Mouse (Mus musculus): ENCODE measurements at regions not wholly inside any gene's neighbourhood (a gene's known extent, or its start where the extent isn't known, plus 50 kb on each side); places are given as distances from the start of the nearest gene placed in this dataset.
"Not testable (repeated sequence)": the region's sequence is repeated elsewhere in the genome, so short reads cannot be mapped to it uniquely, and the experiment has no call there.

- no peak for ATAC-seq (ENCODE audit: borderline replicate concordance, extremely low read depth, low FRiP score, low TSS enrichment)
- no peak overlapping the region for H3K9ac ChIP-seq
- no peak overlapping the region for H3K27ac ChIP-seq
- H3K9me3 ChIP-seq: no peaks in the 10 kb centered on the region
- H3K4me1 ChIP-seq: no peaks in the 10 kb centered on the region
- no peaks in the 10 kb centered on the region for H3K27me3 ChIP-seq
- no peak overlapping the region for H3K4me2 ChIP-seq
- no peak overlapping the region for H3K4me3 ChIP-seq
- H3K36me3 ChIP-seq: no peaks in the 10 kb centered on the region
Measured at GRCm38 (mm10) chr3:6757562-6757961, 137.3 kb upstream of the 1700008P02Rik start.

DNA sequence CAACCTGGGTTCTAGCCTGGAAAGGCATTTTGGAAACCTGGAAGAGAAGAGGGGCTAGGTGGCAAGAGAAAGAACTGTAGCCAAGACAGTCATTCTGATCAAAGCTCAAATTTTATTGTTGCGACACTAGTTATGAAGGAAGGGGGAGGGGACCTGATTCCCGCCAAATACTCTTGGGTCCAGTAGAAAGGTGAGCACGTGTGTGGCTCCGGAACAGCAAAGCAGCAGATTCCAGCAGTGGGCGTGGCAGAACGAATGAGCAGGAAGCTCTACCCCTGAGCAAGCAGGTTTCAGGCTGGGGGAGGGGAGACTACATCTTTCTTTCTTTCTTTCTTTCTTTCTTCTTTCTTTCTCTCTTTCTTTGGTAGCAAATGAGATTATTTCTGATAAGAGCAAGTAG, 130.5 kb upstream of the 1700008P02Rik start:
- H3K36me3 ChIP-seq; H3K4me2 ChIP-seq; H3K9me3 ChIP-seq; H3K4me1 ChIP-seq; H3K27ac ChIP-seq; H3K4me3 ChIP-seq; H3K9ac ChIP-seq; H3K27me3 ChIP-seq; ATAC-seq (ENCODE audit: borderline replicate concordance, extremely low read depth, low FRiP score, low TSS enrichment): not testable (repeated sequence)
- WGBS: 77% methylated on average over 6 of the region's 6 CpGs

DNA sequence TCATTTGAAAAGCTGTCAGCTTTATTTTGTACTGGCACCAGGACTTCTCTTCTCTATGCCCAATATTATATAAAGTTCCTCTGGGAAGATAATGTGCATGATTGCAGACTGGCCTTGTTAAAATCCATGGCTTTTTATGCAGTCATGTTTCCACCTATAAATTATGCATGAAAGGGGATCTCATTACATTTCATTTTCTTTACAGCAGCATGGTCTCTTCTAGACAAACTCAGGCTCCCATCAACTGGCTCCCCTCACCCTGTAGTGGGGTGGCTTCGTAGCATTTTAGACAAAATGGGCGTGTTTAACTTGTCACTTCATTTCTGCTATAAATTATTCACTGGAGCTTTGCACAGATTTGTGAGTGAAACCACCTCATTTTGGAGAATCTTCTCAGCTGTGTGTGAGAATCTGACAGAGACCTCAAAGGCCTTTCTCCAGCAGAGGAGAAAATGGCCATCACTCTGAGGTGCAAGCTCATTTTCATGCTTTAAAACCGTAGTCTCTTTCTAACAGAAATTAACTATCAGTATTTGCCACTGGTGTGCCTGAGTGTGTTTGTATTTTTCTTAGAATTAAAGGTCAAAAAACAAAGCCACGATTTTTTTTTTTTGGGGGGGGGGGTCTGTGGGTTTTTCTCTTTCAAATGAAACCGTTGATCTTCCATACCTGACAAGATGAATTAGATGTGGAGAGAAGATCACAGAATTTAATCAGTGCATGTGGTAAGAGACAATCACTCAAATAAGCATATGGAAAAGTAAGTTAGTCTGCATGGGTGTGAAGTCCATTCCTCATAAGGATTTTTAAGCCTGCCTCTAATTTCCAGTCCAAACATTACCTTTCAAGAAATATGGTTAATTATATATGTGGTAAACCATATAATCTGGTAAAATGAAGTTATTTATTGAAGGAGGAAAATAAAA, 111.4 kb upstream of the 1700008P02Rik start:
- no peak overlapping the region for H3K4me3 ChIP-seq

DNA sequence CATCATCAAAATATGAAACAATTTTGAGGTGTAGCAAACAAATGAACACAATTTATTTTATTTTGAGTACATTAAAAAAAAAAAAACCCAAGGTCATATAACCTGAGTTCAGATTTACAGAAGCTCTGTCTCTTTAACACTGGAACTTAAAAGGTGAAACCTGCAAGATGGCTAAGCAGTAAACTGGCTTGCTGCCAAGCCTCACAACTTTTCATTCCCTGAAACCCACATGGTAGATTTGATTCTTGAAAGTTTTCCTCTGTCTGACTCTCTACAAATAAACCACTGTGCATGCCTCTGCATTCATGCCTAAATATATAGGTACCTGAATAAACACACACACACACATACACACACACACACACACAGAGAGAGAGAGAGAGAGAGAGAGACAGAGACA, 109.8 kb upstream of the 1700008P02Rik start:
- no peaks in the 10 kb centered on the region for H3K27me3 ChIP-seq

More for the DNA sequence above, 111.4 kb upstream of the 1700008P02Rik start:
- Histone ChIP-seq H3K27me3 (no peaks in the 10 kb centered on the region), H3K9ac (no peak overlapping the region), H3K9me3 (no peaks in the 10 kb centered on the region), H3K27ac (no peak overlapping the region), H3K4me2 (no peak overlapping the region), H3K36me3 (no peaks in the 10 kb centered on the region), H3K4me1 (no peaks in the 10 kb centered on the region)
- 53% methylated on average over 5 of the region's 5 CpGs for WGBS
- ATAC-seq (ENCODE audit: borderline replicate concordance, extremely low read depth, low FRiP score, low TSS enrichment): no peak

DNA sequence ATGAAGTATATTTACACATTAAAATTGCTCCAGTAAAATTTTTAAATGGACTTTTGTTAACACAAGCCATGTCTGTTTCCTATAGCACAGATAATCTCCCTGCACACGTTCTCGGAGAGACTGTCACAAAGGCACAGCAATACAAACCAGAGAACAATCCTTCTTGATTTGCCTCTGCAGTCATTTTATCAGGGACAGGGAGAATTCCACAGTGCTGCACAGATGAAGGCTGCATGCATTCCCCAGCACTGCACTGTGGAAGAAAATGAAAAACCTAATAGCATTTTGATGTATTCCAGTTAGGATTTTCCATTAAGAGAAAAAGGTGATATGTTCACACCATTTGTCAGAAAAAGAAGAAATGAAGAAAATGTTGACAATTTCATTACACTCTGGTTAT, 63.4 kb upstream of the 1700008P02Rik start:
- ATAC-seq (ENCODE audit: borderline replicate concordance, extremely low read depth, low FRiP score, low TSS enrichment): no peak
- no peaks in the 10 kb centered on the region for H3K36me3 ChIP-seq
- no peak overlapping the region for H3K27ac ChIP-seq
- H3K4me1 ChIP-seq: no peaks in the 10 kb centered on the region
- H3K9me3 ChIP-seq: no peaks in the 10 kb centered on the region
- no peak overlapping the region for H3K9ac ChIP-seq
- H3K4me2 ChIP-seq: no peak overlapping the region
- no peak overlapping the region for H3K4me3 ChIP-seq
- H3K27me3 ChIP-seq: no peaks in the 10 kb centered on the region
- WGBS: 57% methylated on average over 2 of the region's 2 CpGs

More for the DNA sequence above, 109.8 kb upstream of the 1700008P02Rik start:
- Histone ChIP-seq H3K4me3 (no peak overlapping the region), H3K4me2 (no peak overlapping the region), H3K27ac (no peak overlapping the region), H3K9ac (no peak overlapping the region), H3K36me3 (no peaks in the 10 kb centered on the region), H3K4me1 (no peaks in the 10 kb centered on the region), H3K9me3 (no peaks in the 10 kb centered on the region)
- ATAC-seq (ENCODE audit: borderline replicate concordance, extremely low read depth, low FRiP score, low TSS enrichment): no peak

DNA sequence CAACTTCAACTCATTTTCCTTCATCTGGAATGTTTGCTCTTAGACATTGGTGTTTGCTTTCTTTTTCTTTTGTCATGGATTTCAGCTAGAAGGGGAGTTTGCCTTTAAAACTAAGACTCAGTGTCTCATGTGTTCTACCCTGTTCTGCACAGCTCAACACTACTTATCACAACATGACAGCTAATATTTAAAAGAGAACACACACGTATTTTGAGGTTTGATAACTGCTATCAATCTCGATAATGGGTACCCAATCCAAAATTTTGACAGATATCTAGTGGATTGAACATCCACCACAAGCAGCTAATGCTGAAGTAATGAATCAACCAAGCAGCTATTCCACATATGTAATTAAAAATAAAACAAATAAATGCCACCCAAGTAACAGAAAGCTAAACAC, 61.2 kb upstream of the 1700008P02Rik start:
- Histone ChIP-seq H3K4me2 (no peak overlapping the region), H3K27ac (no peak overlapping the region), H3K9ac (no peak overlapping the region), H3K36me3 (no peaks in the 10 kb centered on the region), H3K4me3 (no peak overlapping the region), H3K4me1 (no peaks in the 10 kb centered on the region), H3K9me3 (no peaks in the 10 kb centered on the region), H3K27me3 (no peaks in the 10 kb centered on the region)
- 59% methylated on average over 2 of the region's 2 CpGs for WGBS
- ATAC-seq (ENCODE audit: borderline replicate concordance, extremely low read depth, low FRiP score, low TSS enrichment): no peak

- Histone ChIP-seq H3K36me3 (no peaks in the 10 kb centered on the region), H3K4me2 (no peak overlapping the region), H3K27ac (no peak overlapping the region), H3K4me1 (no peaks in the 10 kb centered on the region), H3K9me3 (no peaks in the 10 kb centered on the region), H3K9ac (no peak overlapping the region), H3K4me3 (no peak overlapping the region), H3K27me3 (no peaks in the 10 kb centered on the region)
- no peak for ATAC-seq (ENCODE audit: borderline replicate concordance, extremely low read depth, low FRiP score, low TSS enrichment)
- WGBS: 78% methylated on average over 4 of the region's 4 CpGs
Measured at GRCm38 (mm10) chr3:6676382-6676781, 56.1 kb upstream of the 1700008P02Rik start.

DNA sequence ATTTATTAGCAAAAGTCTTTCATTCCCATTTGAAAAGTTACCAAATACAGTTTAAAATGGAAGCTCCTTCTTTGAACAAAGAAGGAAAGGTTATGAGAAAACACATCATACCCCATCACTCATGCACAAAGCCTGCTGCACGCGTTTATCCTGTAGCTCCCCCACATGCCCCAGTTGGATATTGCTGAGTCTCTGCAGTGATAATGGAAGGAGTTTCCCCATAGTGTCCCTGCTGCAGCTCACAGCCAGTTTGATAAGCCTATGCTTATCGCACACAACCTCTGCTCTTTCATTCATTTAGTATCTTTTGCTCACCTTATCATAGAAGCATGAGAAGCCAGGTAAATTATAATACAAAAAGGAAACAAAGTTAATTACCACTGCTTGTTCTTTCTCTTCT, 55.1 kb upstream of the 1700008P02Rik start:
- no peak for ATAC-seq (ENCODE audit: borderline replicate concordance, extremely low read depth, low FRiP score, low TSS enrichment)
- 42% methylated on average over 3 of the region's 3 CpGs for WGBS
- Histone ChIP-seq H3K4me3 (no peak overlapping the region), H3K4me1 (no peaks in the 10 kb centered on the region), H3K4me2 (no peak overlapping the region), H3K27me3 (no peaks in the 10 kb centered on the region), H3K27ac (no peak overlapping the region), H3K9me3 (no peaks in the 10 kb centered on the region), H3K36me3 (no peaks in the 10 kb centered on the region), H3K9ac (no peak overlapping the region)

Measured in lung, embryonic 15.5 days (tissue).